Mouse (Mus musculus) gonadal fat pad, adult 2 months (tissue): Measurements from ENCODE around the gene Gorasp1. TPM values are rescaled to one million over a fixed set of nuclear protein-coding genes. Genes with fewer than 3 reads are reported as not detected.

Experiments
- DNase-seq: peaks from one replicate; pipeline ENCODE4 v3.0.0-alpha.2; 2012; ENCODE audit warnings: low read depth
- polyA plus RNA-seq: library from polyadenylated mRNA; depleted of rRNA; stranded (reverse); fragments of >200 nt; gene quantifications from 2 replicates; pipeline ENCODE4 v1.2.3, GENCODE M21; 2012

The Gorasp1 gene
- polyA plus RNA-seq, 1 experiment, result 47.2 TPM

- DNase-seq, result no peak
Observed at GRCm38 (mm10) chr9:119926497-119926896, 10.9 kb downstream of the Gorasp1 start.

- no peak for DNase-seq
Observed at GRCm38 (mm10) chr9:119925729-119926128, 11.6 kb downstream of the Gorasp1 start.

- no peak for DNase-seq
Observed at GRCm38 (mm10) chr9:119925120-119925657, 12.2 kb downstream of the Gorasp1 start.

- no peak for DNase-seq
Observed at GRCm38 (mm10) chr9:119923462-119923861, 13.9 kb downstream of the Gorasp1 start.

DNA sequence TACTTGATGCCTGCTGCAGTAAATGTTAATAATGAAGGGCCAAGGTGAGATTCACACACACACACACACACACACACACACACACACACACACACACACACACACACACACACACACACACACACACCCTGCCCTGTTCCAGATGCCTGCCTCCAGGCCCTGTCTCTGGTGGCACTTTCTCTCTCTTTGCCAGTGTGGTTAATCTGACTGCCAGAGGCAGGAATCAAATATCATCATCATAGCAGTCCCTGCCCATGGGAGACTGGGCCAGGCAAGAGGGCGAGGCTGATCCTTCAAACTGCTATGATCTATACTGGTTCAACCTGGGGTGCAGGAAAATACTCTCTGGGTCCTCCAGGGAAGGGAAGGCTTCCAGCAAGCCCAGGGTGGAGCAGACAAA, 17.5 kb downstream of the Gorasp1 start:
- no peak for DNase-seq

GRCm38 (mm10) chr9:119913087-119913838, 24.1 kb downstream of the Gorasp1 start:
- no peak for DNase-seq

DNA sequence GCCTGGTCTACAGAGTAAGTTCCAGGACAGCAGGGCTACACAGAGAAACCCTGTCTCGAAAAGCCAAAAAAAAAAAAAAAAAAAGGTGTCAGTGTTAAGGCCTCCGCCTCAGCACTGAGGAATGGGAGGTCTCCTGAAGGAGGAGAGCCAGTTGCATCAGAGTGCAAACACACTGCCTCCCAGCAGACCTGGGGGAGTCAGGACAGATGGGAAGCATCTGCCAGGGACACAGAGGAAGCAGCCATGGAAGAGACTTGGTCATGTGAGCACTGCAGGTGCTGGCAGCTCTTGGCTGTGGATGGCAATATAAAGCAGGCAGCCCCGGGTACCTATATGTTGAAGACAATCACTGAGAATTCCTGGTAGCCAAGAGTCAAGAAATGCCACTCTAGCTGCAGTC, 27.4 kb downstream of the Gorasp1 start:
- no peak for DNase-seq

DNA sequence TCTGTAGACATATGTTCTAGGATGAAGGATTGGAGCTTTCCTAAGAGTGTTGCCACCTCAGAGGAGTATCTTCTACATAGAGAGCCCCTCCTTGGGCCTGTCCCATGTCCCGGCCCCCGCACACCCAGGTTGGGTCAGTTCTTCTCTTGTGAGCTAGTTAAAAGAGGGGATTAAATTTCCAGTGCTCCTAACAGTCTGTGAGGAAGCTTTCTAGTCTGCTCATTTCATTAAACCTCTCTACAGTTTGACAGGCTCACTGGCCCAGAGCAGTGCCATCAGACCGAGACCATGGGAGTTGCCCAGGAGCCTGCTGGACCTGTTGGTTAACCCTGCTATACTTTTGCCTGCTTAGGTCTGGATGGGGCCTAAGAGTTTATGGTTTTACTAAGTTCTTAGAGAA, 28.7 kb downstream of the Gorasp1 start:
- no peak for DNase-seq

DNA sequence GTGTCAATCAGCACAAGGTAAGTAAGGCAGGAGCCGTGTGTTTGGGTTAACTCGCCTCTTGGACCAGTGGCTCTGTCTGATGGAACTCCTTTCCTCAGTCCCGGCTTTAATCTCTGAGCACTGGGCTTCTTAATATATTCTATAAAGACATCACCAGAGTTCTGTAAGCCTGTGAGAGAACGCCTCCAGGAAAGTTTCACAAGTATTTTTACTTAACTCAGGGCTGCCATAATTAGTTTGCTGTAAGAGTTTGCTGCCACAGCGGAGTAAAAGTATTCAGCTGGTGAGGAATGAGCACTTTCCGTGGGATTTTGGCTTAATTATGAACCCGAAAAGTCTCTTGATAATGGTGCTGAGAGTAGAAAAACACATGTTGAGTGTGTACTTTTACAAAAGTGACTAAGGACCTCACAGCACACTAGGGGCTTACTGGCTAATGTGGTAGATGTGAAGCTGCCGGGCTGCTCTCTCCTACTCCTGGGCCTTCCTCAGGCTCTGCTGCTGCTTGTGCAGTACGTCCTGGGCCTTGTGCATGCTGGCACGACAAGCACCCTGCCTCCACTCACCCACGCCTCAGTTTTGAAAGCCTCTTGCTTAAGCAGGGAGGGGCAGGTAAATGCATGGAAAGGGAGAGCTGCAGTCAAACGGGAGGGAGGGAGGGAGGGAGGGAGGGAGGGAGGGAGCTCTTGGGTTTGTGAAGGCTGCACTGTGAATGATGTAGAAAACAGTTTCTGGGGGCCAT, 34.8 kb downstream of the Gorasp1 start:
- peak; percentile 26 for DNase-seq

DNA sequence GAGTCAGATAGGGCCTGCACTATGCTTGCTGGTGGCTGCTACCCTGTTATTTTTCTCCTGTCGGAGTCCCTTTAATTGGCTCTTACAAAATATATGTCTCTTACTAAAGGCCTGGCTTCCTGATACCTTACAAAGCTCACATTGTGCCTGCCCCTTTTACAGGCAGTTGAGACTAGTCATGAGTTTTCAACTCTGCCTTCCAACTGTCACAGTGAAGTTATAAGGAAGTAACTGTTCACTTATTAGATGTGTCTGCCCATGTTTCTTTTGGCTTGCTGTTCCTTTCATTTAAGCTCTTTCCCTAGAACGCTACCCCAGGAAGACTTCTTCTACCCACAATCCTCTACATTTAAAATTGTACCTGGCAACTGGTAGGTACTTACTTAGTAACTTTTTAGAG, 37.9 kb downstream of the Gorasp1 start:
- DNase-seq, result peak; percentile 9

GRCm38 (mm10) chr9:119895040-119895721, 42.2 kb downstream of the Gorasp1 start:
- DNase-seq, result no peak

DNA sequence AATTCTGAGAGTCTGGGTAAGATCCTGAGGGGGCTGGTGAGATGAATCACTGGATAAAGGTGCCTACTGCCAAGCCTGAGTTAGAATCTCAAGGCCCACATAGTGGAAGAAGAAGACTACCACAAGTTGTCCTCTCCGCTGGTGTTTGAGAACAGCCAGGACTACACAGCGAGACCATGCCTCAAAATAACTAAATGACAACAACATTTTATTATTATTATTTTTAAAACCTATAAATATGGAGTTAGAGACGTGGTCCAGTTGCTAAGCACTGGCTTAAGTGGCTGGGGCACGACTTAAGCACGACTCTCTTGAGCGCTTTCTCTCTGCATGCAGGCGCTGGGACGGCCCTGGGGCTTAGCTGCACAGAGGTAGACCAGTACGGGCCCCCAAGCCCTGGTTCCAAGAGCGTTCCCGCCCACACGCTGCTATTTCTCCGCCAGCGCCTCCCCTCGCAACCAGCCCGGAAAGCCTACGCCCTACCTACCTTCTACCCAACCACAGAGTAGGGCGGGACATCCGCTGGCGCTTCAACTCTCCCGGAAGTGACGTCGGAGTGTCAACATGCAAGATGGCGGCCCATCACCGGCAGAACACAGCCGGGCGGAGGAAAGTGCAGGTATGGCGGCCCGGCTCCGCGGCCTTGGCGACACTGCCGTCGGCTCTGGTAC, 42.9 kb downstream of the Gorasp1 start, which contains the start of gene Wdr48:
TSS of gene Wdr48 (plus strand) at position 540 of the 671 bp plus-strand sequence.
- peak; percentile 70 for DNase-seq

- no peak for DNase-seq
Observed at GRCm38 (mm10) chr9:119893881-119894280, 43.5 kb downstream of the Gorasp1 start.

DNA sequence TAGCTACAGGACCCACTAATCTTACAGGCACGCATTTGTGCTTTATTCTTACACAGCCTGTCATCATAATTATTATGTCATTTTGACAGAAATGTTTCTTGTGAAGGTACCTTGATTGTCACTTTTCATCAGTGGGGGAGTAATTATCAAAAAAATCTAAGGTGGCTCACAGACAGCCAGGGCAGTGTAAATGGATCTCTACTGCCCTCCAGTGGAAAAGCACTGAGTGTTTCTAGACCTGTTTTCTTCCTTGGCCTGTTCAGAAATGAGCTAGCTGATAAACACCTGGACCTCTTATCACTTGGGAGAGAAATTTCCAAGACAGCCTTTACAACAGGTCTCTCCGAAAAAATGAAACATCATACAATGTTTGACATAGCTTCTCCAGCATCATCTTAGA, 46.7 kb downstream of the Gorasp1 start:
- DNase-seq, result no peak

- no peak for DNase-seq
Observed at GRCm38 (mm10) chr9:119889446-119889845, 47.9 kb downstream of the Gorasp1 start.

DNA sequence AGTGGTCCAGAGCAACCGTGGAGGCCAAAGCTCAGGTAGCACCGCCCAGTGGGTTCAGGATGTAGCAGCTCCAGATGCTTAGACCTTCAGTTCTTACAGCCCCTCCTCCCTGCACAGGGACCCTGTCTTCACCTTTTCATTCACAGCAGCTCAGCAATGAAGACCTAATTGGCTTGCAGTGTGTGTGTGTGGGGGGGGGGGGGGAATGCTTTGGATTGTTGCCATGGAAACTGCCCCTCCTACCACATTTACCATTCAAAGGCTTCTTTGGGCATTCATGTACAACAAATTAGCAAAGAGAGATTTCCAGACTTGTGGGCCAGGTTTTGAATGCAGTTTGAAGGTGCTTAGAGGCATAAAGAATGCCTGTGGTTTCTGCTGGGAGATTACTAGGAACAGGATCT, 48.5 kb downstream of the Gorasp1 start:
- no peak for DNase-seq

GRCm38 (mm10) chr9:119887144-119887901, 50.0 kb downstream of the Gorasp1 start:
- DNase-seq, result no peak
